Mouse (Mus musculus): ENCODE results near the gene Tmigd3. TPM values are rescaled to one million over a fixed set of nuclear protein-coding genes. Genes with fewer than 3 reads are reported as not detected.

The Tmigd3 gene
- polyA plus RNA-seq, 1 experiment: 0.14 TPM

DNA sequence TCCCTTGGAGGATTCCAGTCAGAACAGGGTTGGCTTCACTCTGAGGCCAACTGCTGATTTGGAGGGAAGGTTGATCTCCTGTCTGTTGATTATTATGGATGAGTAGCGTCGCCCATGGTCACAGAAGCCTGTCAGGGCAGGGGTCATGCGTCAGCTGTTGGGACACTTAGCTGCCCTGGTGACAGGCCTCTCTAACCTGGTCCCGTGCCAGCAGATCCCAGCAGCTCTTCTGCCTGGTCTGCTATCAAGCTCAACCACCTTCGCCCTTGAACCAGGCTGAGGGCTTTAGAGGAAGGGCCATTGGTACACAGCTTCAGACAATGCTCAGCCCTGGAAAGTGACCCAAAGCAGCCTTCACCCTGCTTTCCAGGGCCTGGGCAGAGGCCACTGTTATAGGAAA, 5.3 kb downstream of the Tmigd3 start:
- DNase-seq (ENCODE audit: low spot score): no peak

DNA sequence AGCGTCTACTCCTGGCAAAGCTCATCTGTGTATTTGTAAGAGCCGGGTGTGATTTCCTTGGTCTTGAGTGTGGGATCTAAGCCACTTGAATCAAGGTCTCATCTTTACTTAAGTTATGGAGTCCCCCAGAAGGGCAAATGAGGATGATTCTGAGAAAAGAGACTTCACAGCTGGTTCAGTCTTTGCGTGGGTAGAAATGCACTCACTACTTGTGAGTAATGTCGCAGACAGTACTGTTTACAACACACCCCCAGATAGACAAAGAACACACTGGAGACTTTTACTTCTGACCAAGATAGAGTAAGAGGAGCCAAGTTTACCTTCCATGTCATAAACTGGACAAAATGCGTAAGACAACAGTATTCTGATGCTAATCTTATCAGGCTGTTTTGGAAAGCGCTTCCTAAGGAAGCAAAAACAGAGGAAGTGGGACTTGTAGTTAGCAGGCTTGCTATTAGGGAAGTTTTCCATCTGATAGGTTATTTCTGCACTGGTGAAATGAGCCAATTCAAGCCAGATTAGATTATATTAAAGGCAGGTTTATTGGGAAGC, 6.6 kb downstream of the Tmigd3 start:
- no peak for DNase-seq (ENCODE audit: low spot score)

DNA sequence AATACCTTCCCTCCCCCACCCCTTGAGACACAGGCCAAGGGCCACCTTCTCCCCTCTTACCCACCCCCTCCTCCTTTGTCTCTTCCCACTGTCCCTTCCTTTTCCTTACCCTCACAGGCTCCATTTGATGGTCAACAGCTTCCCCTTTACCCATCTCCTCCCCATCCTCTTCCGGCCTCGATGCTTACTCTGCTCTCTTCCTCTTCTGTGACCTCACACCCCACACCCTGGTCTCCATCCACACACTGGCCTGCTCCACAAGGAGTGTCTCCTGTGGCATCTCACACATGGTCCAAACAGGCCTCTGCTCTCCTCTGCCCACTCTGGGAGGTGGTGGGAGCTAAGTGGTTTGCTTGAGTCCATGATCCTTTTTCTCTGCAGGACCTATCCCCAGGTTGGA, 7.2 kb downstream of the Tmigd3 start:
- DNase-seq (ENCODE audit: low spot score): no peak

DNA sequence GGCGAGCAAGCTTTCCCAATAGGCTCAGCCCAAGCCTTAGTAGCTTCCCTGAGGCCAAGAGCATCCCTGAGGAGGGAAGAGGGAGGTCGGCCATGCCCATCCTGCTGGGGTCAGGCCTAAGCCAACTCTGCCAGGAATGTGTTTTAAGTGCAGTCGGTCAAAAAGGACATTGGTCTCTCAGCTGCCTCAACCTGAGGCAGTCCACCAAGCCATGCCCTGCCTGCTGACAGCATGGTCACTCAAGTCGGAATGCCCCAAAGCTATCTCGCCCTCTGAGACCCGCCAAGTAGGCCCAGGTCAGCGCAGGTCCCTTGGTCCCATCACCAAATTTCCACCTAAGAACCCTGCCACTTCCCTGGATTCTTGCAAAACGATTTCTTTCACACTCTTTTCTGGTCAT, 8.0 kb downstream of the Tmigd3 start:
- DNase-seq (ENCODE audit: low spot score): no peak

DNA sequence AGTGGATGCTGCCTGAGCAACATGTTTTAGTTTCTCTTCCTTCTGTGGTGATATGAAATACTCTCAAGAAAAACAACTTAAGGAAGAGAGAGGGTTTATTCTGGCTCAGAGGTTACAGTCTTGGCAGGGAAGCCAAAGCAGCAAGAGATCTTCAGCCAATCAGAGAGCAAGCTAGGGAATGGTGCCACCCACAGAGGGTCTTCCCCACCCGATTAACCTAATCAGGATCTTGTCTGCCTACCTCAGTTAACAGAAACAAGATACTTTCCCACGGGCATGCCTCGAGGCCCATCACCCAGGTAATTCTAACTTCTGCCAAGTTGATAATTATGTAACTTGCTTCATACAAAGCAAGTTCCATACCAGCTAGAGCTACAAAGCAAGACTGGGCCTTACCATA, 9.7 kb downstream of the Tmigd3 start:
- no peak for DNase-seq (ENCODE audit: low spot score)

DNA sequence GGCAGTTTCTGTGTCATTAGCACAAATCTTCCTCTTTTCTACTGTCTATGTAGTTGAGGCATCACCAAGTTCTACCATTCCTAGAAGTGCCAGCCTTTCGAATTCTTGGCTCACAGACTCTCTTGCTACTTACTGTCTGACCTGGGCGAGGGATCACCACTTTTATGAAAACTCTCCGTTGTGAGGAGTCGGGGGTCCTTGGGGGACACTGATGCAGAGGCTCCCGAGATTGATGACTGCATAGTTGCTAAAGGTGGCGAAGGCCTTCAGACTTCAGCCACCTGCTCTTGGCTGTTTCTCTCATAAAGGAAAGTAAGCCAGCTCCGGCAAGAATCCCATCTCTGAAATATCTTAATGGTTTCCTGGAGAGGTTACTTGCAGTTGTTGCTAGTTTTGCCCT, 11.4 kb downstream of the Tmigd3 start:
- no peak for DNase-seq (ENCODE audit: low spot score)

DNA sequence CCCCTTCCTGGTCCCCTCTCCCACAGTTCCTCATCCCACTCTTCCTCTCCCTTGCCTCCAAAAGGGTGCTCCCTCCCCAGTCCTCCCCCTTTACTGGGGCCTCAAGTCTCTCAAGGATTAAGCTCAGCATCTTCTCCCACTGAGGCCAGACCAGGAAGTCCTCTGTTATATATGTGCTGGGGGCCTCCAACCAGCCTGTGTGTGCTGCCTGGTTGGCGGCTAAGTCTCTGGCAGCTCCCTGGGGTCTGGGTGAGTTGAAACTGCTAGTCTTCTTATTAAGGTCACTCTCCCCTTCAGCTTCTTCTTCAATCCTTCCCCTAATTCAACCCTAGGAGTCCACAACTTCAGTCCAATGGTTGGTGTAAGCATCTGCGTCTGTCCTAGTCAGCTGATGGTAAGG, 12.4 kb downstream of the Tmigd3 start:
- DNase-seq (ENCODE audit: low spot score): no peak

DNA sequence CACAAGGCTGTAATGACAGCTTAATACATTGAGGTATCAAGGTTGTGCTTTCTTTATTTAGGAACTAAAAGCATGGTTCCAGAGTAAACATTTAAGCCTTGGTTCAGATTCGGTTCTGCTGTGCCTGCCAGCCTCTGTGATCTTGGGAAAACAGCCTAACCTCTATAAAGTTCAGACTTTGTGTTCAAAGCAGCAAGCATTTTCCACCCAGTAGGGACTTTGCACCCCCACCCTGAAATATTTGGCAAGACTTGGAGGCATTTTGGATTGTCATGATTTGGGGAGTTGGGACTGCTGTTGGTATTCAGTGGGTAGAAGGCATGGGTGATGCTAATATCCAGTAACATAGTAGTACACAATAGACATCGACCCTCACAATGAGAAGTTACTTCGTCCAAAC, 18.3 kb downstream of the Tmigd3 start:
- peak; percentile 7 for DNase-seq (ENCODE audit: low spot score)

DNA sequence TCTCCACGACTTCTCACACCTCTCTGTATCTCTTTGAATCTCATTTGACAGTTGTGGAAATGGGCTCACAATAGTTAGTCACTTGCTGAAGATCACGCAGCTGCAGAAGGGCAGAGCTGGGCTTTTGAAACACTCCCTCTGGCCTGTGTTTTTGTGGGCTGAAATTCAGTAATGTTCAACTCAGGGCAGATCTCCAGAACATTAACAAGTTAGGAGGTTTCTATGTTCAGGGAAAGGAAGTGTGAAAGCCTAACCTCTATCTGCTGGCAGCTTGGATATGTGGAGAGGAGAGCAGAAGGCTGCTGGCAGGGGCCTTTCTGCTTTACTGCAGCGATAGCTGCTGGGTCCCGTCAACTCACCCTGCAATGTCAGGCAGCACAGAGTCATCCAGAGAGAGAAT, 19.5 kb downstream of the Tmigd3 start:
- DNase-seq (ENCODE audit: low spot score): peak; percentile 19

DNA sequence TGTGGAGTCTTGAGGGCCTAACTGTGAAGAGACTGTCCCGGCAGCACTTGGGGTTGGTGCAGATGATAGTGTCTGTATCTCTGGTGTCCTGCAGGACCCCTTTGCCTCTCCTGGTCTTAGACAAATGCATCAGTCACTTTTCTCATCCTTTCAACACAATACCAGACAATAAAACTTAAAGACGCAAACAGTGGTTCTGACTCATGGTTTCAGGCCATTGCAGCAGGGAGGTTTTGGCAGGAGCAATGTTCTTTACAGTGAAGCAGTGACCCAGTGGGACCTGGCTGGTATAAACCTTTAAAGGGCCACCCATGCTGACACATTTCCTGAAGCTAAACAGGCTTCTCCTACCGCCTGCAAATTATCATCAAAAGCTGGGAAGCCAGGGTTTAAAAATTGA, 20.4 kb downstream of the Tmigd3 start:
- peak; percentile 10 for DNase-seq (ENCODE audit: low spot score)

DNA sequence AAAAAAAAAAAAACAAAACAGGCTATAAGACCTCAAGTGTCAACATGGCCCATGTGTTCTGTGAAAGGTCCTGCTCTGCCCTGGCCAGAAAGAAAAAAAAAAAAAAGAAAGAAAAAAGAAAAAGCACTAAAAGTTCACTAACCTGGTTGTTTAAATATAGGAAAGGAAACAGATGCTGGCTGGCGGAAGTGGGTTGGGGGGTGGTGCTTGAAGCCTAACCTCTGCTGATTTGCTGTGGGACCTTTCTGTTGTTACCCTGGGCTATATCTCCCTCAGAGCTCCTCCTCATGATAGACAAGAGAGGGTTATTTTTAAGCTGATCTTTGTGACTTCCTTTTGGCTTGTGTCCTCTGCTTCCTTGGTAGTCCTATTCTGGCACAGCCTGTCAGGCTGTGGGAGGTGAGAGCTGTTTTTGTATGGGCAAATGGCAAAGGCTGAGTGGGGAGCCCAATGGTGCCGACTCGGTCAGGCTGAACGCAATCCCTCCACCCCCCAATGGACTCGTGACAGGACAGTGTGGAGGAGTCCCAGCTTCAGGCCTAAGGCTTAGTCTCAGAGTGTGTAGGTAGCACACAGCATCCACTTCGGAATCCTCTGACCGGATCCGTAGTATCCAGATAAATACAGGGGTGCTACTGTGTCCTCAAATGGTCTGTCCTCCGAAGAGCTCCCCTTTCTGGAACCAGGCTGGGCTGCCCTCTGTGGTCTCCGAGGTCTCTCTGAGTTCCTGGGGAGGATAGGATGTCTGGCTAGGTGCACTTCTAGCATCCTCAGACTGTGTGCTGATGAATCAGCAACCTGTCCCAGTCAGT, 21.3 kb downstream of the Tmigd3 start:
- peak; percentile 19 for DNase-seq (ENCODE audit: low spot score)

DNA sequence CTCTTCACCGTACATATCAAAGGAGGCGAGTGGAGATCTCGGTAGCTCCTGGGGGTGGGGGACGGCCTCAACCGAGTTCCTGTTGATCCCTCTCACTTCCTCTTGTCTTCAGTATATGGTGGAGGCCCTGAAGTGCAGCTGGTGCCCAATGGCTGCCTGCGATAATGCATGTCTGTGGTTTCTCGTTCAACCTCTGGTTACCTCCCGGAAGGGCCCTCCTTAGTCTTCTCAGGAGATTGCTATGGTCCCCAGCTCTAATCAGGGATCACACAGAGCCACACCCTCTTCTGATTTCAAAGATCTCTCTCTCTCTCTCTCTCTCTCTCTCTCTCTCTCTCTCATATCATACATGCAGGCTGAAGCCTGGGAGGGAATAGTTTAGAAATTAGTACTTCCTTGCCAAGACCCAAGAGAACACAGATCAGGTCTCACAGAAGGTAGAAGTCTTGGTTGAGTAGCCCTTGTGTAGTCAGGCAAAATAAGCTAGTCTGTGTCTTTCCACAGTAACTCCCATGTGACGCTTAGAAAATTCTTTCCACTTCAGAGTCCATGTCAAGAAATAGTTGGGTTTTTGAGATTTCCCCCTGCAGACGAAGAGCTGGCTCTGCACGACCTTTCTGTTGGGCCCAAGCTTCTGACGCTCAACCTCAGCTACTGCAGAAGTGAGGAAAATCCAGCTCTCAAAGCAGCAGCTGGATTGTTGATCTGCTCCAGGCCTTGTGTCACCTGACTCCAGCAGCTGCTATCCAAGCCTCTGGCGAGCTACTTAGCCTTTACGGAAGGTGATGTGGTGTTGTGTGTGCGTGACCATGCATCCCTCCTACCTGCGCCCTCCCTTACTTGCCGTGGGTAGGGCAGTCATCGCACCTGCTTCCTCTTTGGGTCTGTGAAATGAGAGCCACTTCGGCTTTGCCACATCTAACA, 22.1 kb downstream of the Tmigd3 start:
- peak; percentile 13 for DNase-seq (ENCODE audit: low spot score)

DNA sequence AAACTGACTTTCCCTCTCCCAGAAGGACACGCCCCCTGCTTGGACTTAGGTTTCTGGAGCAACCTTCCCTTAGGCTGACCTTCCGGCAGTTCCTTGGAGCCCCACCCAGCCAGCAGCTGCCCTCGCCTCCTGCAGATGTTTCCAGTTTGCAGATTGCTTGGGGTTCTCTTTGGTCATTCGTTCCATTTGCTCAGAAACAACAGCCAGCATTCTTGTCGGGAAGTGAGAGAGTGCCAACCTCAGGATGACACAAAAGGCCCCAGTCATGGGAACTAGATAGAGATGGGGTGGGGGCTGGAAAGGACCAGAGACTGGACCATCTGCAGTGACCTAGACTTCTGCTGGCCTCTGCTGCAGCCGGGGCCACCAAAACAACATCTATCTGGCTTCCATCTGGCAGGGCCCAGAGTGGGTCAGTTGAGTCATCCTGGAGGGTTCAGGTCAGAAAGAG, 23.3 kb downstream of the Tmigd3 start:
- peak; percentile 22 for DNase-seq (ENCODE audit: low spot score)

DNA sequence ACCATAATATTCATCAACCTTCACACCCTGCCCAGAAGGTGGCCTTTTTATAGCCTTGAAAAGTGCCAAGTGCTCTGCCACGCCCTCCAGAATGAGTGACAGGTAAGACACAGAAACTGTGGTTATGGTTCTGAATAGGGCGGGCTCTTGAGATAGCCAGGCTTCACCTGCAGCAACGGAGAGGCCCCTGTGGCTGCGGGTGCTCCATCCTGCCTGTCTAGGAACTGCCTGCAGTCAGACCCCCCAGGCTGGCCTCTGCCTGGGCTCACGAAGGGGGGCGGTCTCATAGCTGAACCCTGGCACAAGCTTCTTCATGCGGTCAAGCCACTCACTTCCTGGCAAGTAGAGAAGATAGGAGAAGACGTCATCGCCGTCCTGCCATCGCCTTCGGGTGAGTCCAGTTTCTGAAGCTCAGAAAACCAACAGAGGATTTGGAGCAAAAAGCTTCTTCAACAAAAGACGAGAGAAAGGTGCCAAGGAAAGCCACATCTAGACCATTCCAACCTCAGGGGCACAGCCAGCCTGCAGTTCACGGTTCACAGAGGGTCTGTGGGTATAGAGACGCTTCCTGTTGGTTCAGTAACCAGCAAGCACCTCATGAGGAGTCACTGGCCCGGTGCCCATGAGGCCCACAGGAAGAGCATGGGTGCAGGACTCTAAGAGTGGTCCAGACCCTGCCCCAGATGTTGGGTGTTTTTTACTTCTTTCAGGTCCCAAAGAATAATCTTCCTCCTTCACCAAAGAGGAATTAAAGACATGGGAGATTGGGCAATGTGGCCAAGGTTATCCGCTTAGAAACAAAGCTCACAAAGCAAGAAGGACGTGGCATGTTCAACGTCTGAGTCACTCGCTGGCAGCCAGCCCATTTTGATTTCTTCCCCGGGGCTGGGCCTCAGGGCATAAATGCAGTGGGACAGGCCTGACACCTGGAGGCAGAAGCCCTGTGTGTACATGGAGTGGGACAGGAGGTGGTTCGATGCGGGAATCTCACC, 24.2 kb downstream of the Tmigd3 start:
- peak; percentile 93 for DNase-seq (ENCODE audit: low spot score)

DNA sequence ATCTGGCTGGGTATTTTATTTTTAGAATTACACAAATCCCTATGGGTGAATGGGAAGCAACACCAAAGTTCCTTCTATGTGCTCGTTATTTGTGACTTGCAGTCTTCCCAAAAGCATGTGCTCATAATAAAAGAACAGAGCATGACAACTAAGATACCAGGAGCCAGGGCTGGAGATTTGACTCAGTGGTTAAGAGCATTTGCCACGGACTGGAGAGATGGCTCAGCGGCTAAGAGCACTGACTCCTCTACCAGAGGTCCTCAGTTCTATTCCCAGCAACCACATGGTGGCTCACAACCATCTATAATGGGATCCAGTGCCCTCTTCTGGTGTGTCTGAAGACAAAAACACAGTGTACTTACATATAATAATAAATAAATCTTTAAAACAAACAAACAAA, 26.1 kb downstream of the Tmigd3 start:
- peak; percentile 6 for DNase-seq (ENCODE audit: low spot score)

DNA sequence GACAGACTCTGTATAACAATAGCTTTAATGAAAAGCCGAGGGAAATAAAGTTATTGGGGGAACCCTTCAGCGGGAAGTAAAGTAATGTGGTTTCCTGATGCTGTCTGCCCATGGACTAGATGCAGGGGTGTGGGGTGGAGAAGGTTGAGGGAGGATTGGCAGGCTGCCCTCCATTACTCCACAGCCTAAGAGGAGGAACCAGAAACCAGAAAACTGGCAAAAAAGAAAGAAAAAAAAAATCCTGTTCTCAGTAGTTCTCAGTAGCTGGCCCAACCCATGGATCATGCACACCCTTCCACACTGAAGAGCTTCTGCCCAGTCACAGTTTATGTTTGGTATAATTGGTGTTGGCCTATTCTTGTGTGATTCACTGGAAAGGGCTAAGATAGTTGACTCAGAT, 27.6 kb downstream of the Tmigd3 start:
- DNase-seq (ENCODE audit: low spot score): no peak

DNA sequence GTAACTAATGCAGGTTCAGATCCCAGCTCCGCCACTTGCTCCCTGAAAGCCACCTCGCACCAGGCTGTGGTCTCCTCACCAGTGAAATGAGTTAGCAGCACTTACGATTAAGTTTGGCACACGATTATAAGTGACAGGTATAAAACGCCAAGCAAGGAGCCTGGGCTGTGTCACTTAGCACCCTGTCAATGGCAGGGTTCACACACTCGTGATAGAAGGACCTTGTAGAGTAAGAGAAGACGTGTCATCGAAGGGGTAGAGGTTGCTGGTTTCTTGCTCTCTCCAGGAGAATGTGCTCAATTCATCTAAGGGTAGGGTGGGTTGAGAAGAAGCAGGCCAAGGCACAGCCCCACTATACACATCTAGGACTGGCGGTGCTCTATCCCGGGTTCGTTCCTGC, 28.2 kb downstream of the Tmigd3 start:
- no peak for DNase-seq (ENCODE audit: low spot score)

DNA sequence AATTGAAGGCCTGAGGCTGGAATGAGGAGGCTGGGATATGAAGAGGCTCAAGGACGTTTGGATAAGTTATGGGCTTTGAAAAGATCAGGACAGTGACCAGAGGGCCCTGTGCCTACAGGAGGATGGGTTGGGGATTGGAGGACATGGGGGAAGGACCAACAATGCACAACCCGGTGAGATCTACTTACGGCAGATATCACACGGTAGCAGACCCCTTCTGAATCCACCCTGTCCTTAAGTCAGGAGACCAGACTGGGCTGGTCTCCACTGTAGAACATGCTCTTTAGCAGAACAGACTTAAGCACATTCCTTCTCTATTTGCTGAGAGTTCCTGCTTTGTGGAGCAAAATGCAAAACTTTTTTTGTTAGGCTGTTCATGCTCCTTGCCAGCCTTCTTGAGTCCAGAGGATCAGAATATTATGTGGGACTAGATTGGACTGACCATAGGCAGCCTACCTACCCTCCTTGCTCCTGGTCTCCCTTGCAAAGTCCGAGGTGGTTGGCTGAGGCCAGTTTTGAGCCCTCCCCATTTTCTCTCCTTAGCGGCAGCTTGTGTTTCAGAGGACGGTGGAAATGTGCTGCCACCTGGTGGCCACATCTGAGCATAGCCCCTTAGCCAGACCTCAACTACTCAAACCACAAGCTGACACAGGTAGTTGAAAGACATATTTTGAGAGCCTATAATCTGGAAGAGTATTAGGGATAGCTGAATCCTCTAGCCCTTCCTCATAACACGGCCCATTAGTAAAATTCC, 28.9 kb downstream of the Tmigd3 start:
- DNase-seq (ENCODE audit: low spot score): peak; percentile 69

DNA sequence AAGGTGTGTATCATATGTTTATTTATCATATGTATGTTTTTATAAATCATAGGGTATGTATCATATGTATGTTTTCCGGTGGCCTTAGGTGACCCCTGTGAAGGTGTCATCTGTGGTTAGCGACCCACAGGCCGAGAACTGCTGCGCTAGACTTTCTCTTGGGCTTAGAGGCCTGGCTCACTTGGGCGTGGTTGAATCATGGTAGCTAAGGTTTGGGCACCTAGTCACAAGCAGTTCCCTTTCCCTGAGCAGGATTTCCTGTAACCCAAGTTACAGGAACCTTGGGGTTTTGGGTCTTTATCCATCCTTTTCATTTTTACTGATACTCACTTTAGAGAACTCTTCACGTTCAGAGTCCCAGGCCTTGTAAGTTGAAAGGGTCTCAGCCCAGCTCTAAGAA, 29.6 kb downstream of the Tmigd3 start:
- DNase-seq (ENCODE audit: low spot score): no peak

DNA sequence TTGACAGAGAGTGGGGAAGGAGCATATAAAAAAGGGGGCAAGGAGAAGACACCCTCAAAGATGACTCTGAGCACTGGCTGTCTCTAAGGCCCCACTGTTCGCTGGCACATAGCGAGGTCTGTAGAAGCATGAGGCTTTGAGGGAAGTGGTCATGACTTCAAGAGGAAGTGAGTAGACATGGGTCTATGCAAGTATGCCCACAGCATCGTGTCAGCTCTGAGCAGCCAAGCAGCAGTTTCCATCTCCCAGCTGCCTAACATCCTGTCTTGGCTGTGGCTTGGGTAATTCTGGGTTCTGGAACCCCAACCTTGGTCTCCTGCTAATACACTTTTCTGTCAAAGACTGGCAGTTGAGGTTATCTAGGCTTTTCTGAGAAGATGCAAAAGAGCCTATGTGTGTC, 30.0 kb downstream of the Tmigd3 start:
- no peak for DNase-seq (ENCODE audit: low spot score)

DNA sequence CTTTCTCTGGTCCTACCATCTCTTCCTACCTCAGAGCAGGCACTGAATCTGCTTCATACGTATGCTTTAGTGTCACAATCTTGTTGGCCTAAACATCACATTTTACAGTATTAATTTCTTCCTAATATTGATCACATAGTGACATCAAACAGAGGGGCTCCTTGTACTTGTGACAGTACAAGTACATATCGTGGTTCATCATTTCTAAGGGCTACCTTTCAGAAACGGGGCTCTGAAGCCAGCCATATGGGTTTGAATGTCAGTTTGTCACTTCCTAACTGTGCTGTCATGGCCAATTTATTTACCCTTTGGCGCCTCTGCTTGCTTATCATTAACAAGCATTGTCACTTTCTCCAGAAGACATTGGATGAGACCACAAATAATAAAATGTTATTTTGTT, 30.8 kb downstream of the Tmigd3 start:
- DNase-seq (ENCODE audit: low spot score): no peak
